ENCODE assay signal across 17 mouse cellular contexts in genomic region chr2:65116428-65117125, GRCm38 (mm10).
A peak's percentile ranks its signal among the peaks of the same experiment; 100 is the strongest.
DNase-seq lines count a peak whose midpoint lies in the region; ATAC-seq and TF ChIP-seq lines count a peak whose summit lies in the region.
"Had no signal": no experiment of that assay in that cellular context is flagged by ENCODE, and none has a peak within 500 bp of the region (broad histone marks: within the 10 kb centered on the region; RNA-seq: fewer than 3 reads in every experiment).

No protein-coding gene starts in this region.

- ATAC-seq in lung, embryonic 14.5 days (ENCODE audit: insufficient read depth) = no peak
- ATAC-seq in intestine, postnatal 0 days = peak; percentile 84
- peak; percentile 82 for ATAC-seq in stomach, embryonic 14.5 days (ENCODE audit: insufficient number of reproducible peaks, insufficient read depth, low FRiP score, low read depth)

- H3K4me1 ChIP-seq in lung, embryonic 14.5 days (ENCODE audit: insufficient read depth) = peaks cover 7% of the 10 kb centered on the region; the same call in 1 of the 2 replicates
- H3K4me1 ChIP-seq in intestine, postnatal 0 days (replicated peaks; ENCODE audit: control insufficient read depth, insufficient read depth, low read length) = 0 out of 2 replicates have a peak, but pooled peaks cover 3% of the 10 kb centered on the region
- peaks cover 5% of the 10 kb centered on the region; the same call in 1 of the 2 replicates for H3K4me1 ChIP-seq in stomach, embryonic 14.5 days (ENCODE audit: control insufficient read depth, insufficient read depth, low read length)
- H3K4me1 ChIP-seq: hindbrain, embryonic 13.5 days; megakaryocyte, embryonic 14.5 days; neural tube, embryonic 12.5 days had no signal

- no peaks in the 10 kb centered on the region for H3K36me3 ChIP-seq in lung, embryonic 14.5 days (ENCODE audit: insufficient read depth)
- no peaks in the 10 kb centered on the region for H3K36me3 ChIP-seq in intestine, postnatal 0 days (ENCODE audit: control insufficient read depth, insufficient read depth)
- H3K36me3 ChIP-seq in stomach, embryonic 14.5 days (ENCODE audit: control insufficient read depth, insufficient read depth, low read length) = no peaks in the 10 kb centered on the region
- H3K36me3 ChIP-seq: embryonic facial prominence, embryonic 13.5 days; G1E; hindbrain, embryonic 13.5 days; limb, embryonic 12.5 days; neural tube, embryonic 12.5 days had no signal

- peak; percentile 56 for DNase-seq in lung, embryonic 14.5 days
- no peak for DNase-seq in lung, postnatal 25 days (ENCODE audit: low spot score)
- peak; percentile 11 to 76 for DNase-seq in kidney, postnatal 36 days
- no peak for DNase-seq in ovary, postnatal 36 days (ENCODE audit: low spot score)
- no peak for DNase-seq in testis, postnatal 10 days (ENCODE audit: low spot score)
- no peak for DNase-seq in spleen, adult 18-20 months
- DNase-seq: adrenal gland, adult 2 months; cerebellum, adult 11-12 months; thymus, postnatal 25 days had no signal

- no peaks in the 10 kb centered on the region for H3K9me3 ChIP-seq in lung, embryonic 14.5 days (ENCODE audit: low read depth, low read length)
- no peaks in the 10 kb centered on the region for H3K9me3 ChIP-seq in intestine, postnatal 0 days (ENCODE audit: control insufficient read depth)
- no peaks in the 10 kb centered on the region for H3K9me3 ChIP-seq in stomach, embryonic 14.5 days (ENCODE audit: control insufficient read depth, low read depth, low read length)
- H3K9me3 ChIP-seq: embryonic facial prominence, embryonic 13.5 days; hindbrain, embryonic 13.5 days; limb, embryonic 12.5 days; megakaryocyte, embryonic 14.5 days; neural tube, embryonic 12.5 days had no signal

- H3K4me2 ChIP-seq in lung, embryonic 14.5 days = no peak overlapping the region
- peak overlapping the region; percentile 54 for H3K4me2 ChIP-seq in intestine, postnatal 0 days (replicated peaks; ENCODE audit: low read depth)
- no peak overlapping the region for H3K4me2 ChIP-seq in stomach, embryonic 14.5 days (replicated peaks; ENCODE audit: low read depth, low read length)
- H3K4me2 ChIP-seq: embryonic facial prominence, embryonic 13.5 days; hindbrain, embryonic 13.5 days; limb, embryonic 12.5 days; neural tube, embryonic 12.5 days had no signal

- no peak for TF ChIP-seq CTCF in lung, embryonic 14.5 days (IDR thresholded peaks at IDR 0.05; ENCODE audit: low read depth)
- no peak for TF ChIP-seq CTCF in intestine, postnatal 0 days (IDR thresholded peaks at IDR 0.05; ENCODE audit: low read depth)

- no peak overlapping the region for H3K4me3 ChIP-seq in lung, embryonic 14.5 days (ENCODE audit: low read depth, low read length)
- peak overlapping the region; percentile 11 for H3K4me3 ChIP-seq in intestine, postnatal 0 days (ENCODE audit: low read depth, low read length)
- H3K4me3 ChIP-seq in stomach, embryonic 14.5 days (ENCODE audit: low read depth, low read length) = no peak overlapping the region
- H3K4me3 ChIP-seq: embryonic facial prominence, embryonic 13.5 days; hindbrain, embryonic 13.5 days; limb, embryonic 12.5 days; megakaryocyte, embryonic 14.5 days; neural tube, embryonic 12.5 days had no signal

- no peak overlapping the region for H3K9ac ChIP-seq in lung, embryonic 14.5 days
- no peak overlapping the region for H3K9ac ChIP-seq in intestine, postnatal 0 days (ENCODE audit: low read depth, low read length)
- H3K9ac ChIP-seq in stomach, embryonic 14.5 days (replicated peaks; ENCODE audit: low read depth, low read length) = no peak overlapping the region
- H3K9ac ChIP-seq: embryonic facial prominence, embryonic 13.5 days; hindbrain, embryonic 13.5 days; limb, embryonic 12.5 days; neural tube, embryonic 12.5 days had no signal

- H3K27ac ChIP-seq in lung, embryonic 14.5 days (ENCODE audit: low read depth) = peak overlapping the region; percentile 36; the same call in 1 of the 2 replicates
- H3K27ac ChIP-seq in intestine, postnatal 0 days (ENCODE audit: low read depth, low read length) = no peak overlapping the region
- peak overlapping the region; percentile 39; the same call in 1 of the 2 replicates for H3K27ac ChIP-seq in stomach, embryonic 14.5 days (ENCODE audit: low read length)
- H3K27ac ChIP-seq: embryonic facial prominence, embryonic 13.5 days; hindbrain, embryonic 13.5 days; limb, embryonic 12.5 days; neural tube, embryonic 12.5 days had no signal

- WGBS in lung, embryonic 14.5 days = 56% methylated on average over 2 of the region's 2 CpGs
- WGBS in intestine, postnatal 0 days = 43% methylated on average over 2 of the region's 2 CpGs
- 47% methylated on average over 2 of the region's 2 CpGs for WGBS in stomach, embryonic 14.5 days

- no peaks in the 10 kb centered on the region for H3K27me3 ChIP-seq in lung, embryonic 14.5 days (ENCODE audit: insufficient read depth, low read length)
- no peaks in the 10 kb centered on the region for H3K27me3 ChIP-seq in intestine, postnatal 0 days (replicated peaks; ENCODE audit: control insufficient read depth, insufficient read depth, low read length)
- no peaks in the 10 kb centered on the region for H3K27me3 ChIP-seq in stomach, embryonic 14.5 days (ENCODE audit: control insufficient read depth, insufficient read depth, low read length)
- H3K27me3 ChIP-seq: embryonic facial prominence, embryonic 13.5 days; hindbrain, embryonic 13.5 days; limb, embryonic 12.5 days; megakaryocyte, embryonic 14.5 days; neural tube, embryonic 12.5 days had no signal

Comparison
In these comparisons a context has a peak if more than half of its experiments do, and no peak if none do; other contexts are left out.
1. DNase-seq: peak in lung, embryonic 14.5 days (single experiment) and kidney, postnatal 36 days (2 of 2); none in lung, postnatal 25 days (single experiment), ovary, postnatal 36 days (single experiment), testis, postnatal 10 days (single experiment) and spleen, adult 18-20 months (0 of 2).